Mouse (Mus musculus): ENCODE data around the gene Speer4b.

DNA sequence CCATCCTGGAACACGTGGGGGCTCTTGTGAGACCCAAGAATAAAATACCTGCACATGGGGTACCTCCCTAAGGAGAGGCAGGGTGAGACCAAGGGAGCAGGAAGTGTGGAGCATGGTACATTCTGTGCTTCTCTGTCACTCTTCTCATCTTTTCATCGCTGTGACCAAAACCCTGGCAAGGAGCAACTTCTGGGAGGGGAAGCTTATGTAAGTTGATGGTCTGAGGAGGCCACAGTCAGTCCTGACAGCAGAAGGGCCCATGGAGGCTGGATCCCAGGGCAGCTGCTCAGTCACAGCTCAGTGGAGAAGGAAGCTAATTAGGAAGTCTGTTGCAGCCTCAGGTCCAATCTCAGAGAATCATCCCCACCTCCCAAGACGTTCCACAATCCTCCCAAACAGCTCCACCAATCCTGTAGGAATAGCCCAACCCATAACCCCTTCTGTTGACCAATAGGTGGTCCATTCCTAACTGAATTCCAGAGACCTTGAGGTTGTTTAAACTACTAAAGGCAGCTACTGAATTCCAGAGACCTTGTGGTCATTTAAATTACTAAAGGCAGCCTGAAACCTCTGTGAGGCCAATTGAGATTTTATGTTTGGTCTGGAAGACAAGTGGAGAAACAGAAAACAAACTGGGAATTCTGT, 47.9 kb downstream of the Speer4b start:
- TF ChIP-seq CTCF (IDR thresholded peaks at IDR 0.05; ENCODE audit: borderline replicate concordance, insufficient read depth, low read length) (no peak), POLR2A (IDR thresholded peaks at IDR 0.05; ENCODE audit: low read depth, low read length) (no peak)
